Mouse (Mus musculus) ES-Bruce4 (cell line): ENCODE measurements around the gene Uts2. TPM values are rescaled to one million over a fixed set of nuclear protein-coding genes. Genes with fewer than 3 reads are reported as not detected.
"Not testable (repeated sequence)": the region's sequence is repeated elsewhere in the genome, so short reads cannot be mapped to it uniquely, and the experiment has no call there.

ENCODE experiments used
- H3K27ac ChIP-seq: 2 replicates; pipeline ENCODE4 v1.5.1; 2012; ENCODE audit warnings: low read length, inconsistent platforms; ENCODE audit not compliant: insufficient read depth
- H3K27me3 ChIP-seq: 2 replicates; pipeline ENCODE4 v1.6.1; 2012; ENCODE audit warnings: mild to moderate bottlenecking, low read length, inconsistent platforms; ENCODE audit not compliant: control insufficient read depth, poor library complexity, insufficient read depth, severe bottlenecking
- H3K36me3 ChIP-seq: 2 replicates; pipeline ENCODE4 v1.6.1; 2012; ENCODE audit warnings: inconsistent platforms, mild to moderate bottlenecking, low read length, moderate library complexity; ENCODE audit not compliant: control insufficient read depth, poor library complexity, insufficient read depth, severe bottlenecking
- H3K4me1 ChIP-seq: one replicate; pipeline ENCODE4 v1.8.1; 2011; ENCODE audit warnings: low read length; ENCODE audit not compliant: control insufficient read depth, insufficient read depth
- H3K4me3 ChIP-seq: 2 replicates; pipeline ENCODE4 v1.5.1; 2011; ENCODE audit warnings: low read depth, mild to moderate bottlenecking, low read length
- H3K9ac ChIP-seq: 2 replicates; pipeline ENCODE4 v1.6.1; 2012; ENCODE audit warnings: low read depth, mild to moderate bottlenecking, inconsistent platforms; ENCODE audit not compliant: poor library complexity, severe bottlenecking
- H3K9me3 ChIP-seq: replicated peaks from 2 replicates; pipeline ENCODE4 v1.6.1; 2012; ENCODE audit warnings: mild to moderate bottlenecking, low read length, inconsistent platforms; ENCODE audit not compliant: control insufficient read depth, poor library complexity, insufficient read depth, severe bottlenecking
- CTCF ChIP-seq: IDR thresholded peaks from one replicate; pipeline ENCODE4 v1.8.1; 2011; ENCODE audit warnings: low read depth, low read length
- EP300 ChIP-seq: IDR thresholded peaks from 2 replicates; pipeline ENCODE4 v1.6.1; 2011; ENCODE audit warnings: low read depth, low read length; ENCODE audit not compliant: insufficient read depth
- POLR2A ChIP-seq: IDR thresholded peaks from one replicate; pipeline ENCODE4 v1.8.1; 2011; ENCODE audit warnings: low read length; ENCODE audit not compliant: insufficient read depth
- polyA plus RNA-seq: library from polyadenylated mRNA; stranded (reverse); fragments of >200 nt; gene quantifications from 2 replicates; pipeline ENCODE4 v1.2.4, GENCODE M21; 2011; ENCODE audit warnings: low read depth; ENCODE audit not compliant: missing spikeins, insufficient read depth, insufficient read length

Gene Uts2
- polyA plus RNA-seq, 1 experiment, result not detected

DNA sequence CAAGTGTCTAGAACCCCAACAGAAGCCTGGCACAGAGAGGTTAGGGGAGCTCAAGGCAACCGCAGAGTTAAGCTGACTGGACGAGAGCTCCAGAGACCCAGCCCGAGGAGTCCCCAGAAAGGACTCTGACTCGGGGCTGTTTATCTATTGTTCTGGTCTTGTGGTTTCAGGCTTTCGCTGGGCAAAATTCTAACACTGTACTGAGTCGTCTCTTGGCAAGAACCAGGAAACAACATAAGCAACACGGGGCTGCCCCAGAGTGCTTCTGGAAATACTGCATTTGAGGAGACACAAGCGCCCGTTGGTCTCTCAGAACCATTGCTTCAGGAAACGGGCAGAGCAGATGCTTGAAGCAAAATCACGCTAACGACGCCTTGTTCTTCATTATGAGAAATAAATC, 4.5 kb downstream of the Uts2 start:
- Histone ChIP-seq H3K4me3 (no peak overlapping the region), H3K27me3 (no peaks in the 10 kb centered on the region), H3K4me1 (no peaks in the 10 kb centered on the region), H3K9ac (no peak overlapping the region), H3K36me3 (no peaks in the 10 kb centered on the region), H3K27ac (no peak overlapping the region), H3K9me3 (no peaks in the 10 kb centered on the region)
- TF ChIP-seq EP300, result no peak
- TF ChIP-seq POLR2A, result no peak
- TF ChIP-seq CTCF, result no peak

- Histone ChIP-seq H3K27me3 (no peaks in the 10 kb centered on the region), H3K9ac (no peak overlapping the region), H3K36me3 (no peaks in the 10 kb centered on the region), H3K4me3 (no peak overlapping the region), H3K27ac (no peak overlapping the region), H3K4me1 (no peaks in the 10 kb centered on the region), H3K9me3 (no peaks in the 10 kb centered on the region)
- TF ChIP-seq POLR2A (no peak), CTCF (no peak), EP300 (no peak)
These were observed 8.9 kb downstream of the Uts2 start for GRCm38 (mm10) chr4:151005656-151006318.

DNA sequence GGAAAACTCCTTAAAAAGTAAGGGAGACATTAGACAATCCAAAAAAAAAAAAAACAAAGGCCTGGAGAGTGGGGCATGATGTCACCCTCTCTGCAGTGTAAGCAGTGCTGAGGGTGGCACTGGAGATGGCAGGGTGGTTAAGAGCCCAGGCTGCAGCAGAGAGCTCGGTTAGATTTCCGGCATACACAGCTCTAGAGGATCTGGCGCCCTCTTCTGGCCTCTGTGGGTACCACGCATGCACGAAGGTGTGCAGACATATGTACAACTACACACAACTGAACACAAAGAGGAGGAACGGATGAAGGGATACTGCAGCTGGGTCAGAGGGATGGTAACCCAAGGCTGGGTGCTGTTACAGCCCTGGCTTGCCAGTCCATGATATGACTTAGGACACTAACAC, 10.0 kb downstream of the Uts2 start:
- Histone ChIP-seq H3K4me3 (no peak overlapping the region), H3K4me1 (no peaks in the 10 kb centered on the region), H3K9me3 (no peaks in the 10 kb centered on the region), H3K27ac (no peak overlapping the region), H3K9ac (no peak overlapping the region), H3K27me3 (no peaks in the 10 kb centered on the region), H3K36me3 (no peaks in the 10 kb centered on the region)
- TF ChIP-seq CTCF (peak; percentile 92), EP300 (no peak), POLR2A (no peak)

DNA sequence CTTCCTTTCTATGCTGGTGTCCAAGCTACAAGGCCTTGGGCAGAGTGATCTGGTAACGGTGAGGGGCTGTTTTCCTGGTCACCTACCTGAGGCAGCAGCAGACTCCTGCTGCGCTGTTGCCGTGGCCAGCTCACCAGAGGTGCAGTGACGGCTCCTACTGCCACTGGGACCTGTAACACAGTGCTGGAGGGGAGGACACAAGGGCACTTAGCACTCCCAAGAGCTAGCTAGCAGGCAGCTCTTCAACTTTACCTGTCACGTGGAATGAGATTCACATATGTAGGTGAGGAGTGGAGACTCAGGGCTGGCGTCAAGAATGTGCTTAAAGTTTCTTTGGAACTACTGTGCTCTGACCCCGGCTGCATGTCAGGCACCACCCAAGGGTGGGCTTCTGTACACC, 13.4 kb downstream of the Uts2 start:
- Histone ChIP-seq H3K27ac (no peak overlapping the region), H3K36me3 (no peaks in the 10 kb centered on the region), H3K4me1 (no peaks in the 10 kb centered on the region), H3K9me3 (no peaks in the 10 kb centered on the region), H3K4me3 (no peak overlapping the region), H3K9ac (no peak overlapping the region), H3K27me3 (no peaks in the 10 kb centered on the region)
- TF ChIP-seq EP300 (no peak), CTCF (no peak), POLR2A (no peak)

DNA sequence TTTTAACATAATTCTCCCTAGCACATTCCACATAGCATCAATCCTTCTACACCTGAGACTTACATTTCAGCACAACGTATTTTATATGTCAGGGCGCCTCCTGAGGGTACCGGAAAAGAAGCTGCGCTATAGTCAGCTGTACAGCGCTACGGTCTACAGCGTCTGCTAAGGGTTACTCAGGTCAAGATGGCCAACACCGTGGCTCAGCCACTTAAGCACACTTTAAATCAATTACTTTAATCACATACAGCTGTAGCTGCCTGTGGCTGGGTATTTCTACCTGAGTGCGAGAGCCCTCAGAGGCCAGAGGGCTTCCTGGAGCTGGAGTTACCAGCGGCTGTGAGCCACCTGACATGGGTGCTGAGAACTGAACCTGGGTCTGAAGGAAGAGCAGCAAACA, 19.0 kb downstream of the Uts2 start:
- no peak overlapping the region for H3K27ac ChIP-seq
- no peak overlapping the region for H3K9ac ChIP-seq
- no peaks in the 10 kb centered on the region for H3K4me1 ChIP-seq
- no peak for TF ChIP-seq POLR2A
- TF ChIP-seq EP300, result no peak
- TF ChIP-seq CTCF, result no peak
- H3K4me3 ChIP-seq, result no peak overlapping the region
- no peaks in the 10 kb centered on the region for H3K27me3 ChIP-seq
- no peaks in the 10 kb centered on the region for H3K36me3 ChIP-seq
- H3K9me3 ChIP-seq, result no peaks in the 10 kb centered on the region

DNA sequence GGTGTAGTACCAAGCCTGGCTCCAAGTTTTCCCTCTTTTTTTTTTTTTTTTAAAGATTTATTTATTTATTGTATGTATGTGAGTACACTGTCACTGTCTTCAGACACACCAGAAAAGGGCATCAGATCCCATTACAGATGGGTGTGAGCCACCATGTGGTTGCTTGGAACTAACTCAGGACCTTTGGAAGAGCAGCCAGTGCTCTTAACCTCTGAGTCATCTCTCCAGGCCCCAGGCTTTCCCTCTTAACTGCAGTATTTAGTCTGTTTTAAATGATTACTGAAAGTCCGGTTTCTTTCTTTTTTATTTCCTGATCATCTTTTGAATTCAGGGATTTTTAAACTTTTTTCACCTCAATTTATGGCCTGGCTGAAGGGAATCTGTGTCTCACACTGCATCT, 20.5 kb downstream of the Uts2 start:
- not testable (repeated sequence) for H3K36me3 ChIP-seq, H3K9ac ChIP-seq, H3K27me3 ChIP-seq, H3K27ac ChIP-seq, H3K9me3 ChIP-seq, H3K4me3 ChIP-seq, H3K4me1 ChIP-seq
